Comparison of ENCODE assay signal across 8 mouse cellular contexts in genomic region chr14:84448381-84448771, GRCm38 (mm10). TPM values are rescaled to one million over a fixed set of nuclear protein-coding genes. Genes with fewer than 3 reads are reported as not detected.
A peak's percentile ranks its signal among the peaks of the same experiment; 100 is the strongest.
DNase-seq lines count a peak whose midpoint lies in the region; ATAC-seq lines count a peak whose summit lies in the region.

No protein-coding gene starts in this region.

- no peak for ATAC-seq in embryonic facial prominence, embryonic 13.5 days (ENCODE audit: insufficient number of reproducible peaks, insufficient read depth, low FRiP score, low TSS enrichment, low read depth)
- no peak for ATAC-seq in intestine, embryonic 16.5 days

- H3K4me3 ChIP-seq in embryonic facial prominence, embryonic 13.5 days, result peak overlapping the region; percentile 61
- H3K4me3 ChIP-seq in intestine, embryonic 16.5 days (ENCODE audit: low read length), result peak overlapping the region; percentile 59
- peak overlapping the region; percentile 70 for H3K4me3 ChIP-seq in midbrain, embryonic 10.5 days

- no peak overlapping the region for H3K27ac ChIP-seq in embryonic facial prominence, embryonic 13.5 days
- H3K27ac ChIP-seq in intestine, embryonic 16.5 days (ENCODE audit: low read length), result no peak overlapping the region
- no peak overlapping the region for H3K27ac ChIP-seq in midbrain, embryonic 10.5 days (replicated peaks)

- peak overlapping the region; percentile 58 for H3K9ac ChIP-seq in embryonic facial prominence, embryonic 13.5 days
- peak overlapping the region; percentile 27; the same call in 1 of the 2 replicates for H3K9ac ChIP-seq in intestine, embryonic 16.5 days (ENCODE audit: low read depth, low read length)

- no peaks in the 10 kb centered on the region for H3K9me3 ChIP-seq in embryonic facial prominence, embryonic 13.5 days
- no peaks in the 10 kb centered on the region for H3K9me3 ChIP-seq in intestine, embryonic 16.5 days (ENCODE audit: control insufficient read depth, low read length)
- H3K9me3 ChIP-seq in midbrain, embryonic 10.5 days (replicated peaks), result no peaks in the 10 kb centered on the region

- peak overlapping the region; percentile 91 for H3K4me2 ChIP-seq in embryonic facial prominence, embryonic 13.5 days
- peak overlapping the region; percentile 69 for H3K4me2 ChIP-seq in intestine, embryonic 16.5 days (ENCODE audit: low read depth, low read length)

- no peaks in the 10 kb centered on the region for H3K36me3 ChIP-seq in embryonic facial prominence, embryonic 13.5 days
- no peaks in the 10 kb centered on the region for H3K36me3 ChIP-seq in intestine, embryonic 16.5 days (ENCODE audit: control insufficient read depth, insufficient read depth, low read length)
- H3K36me3 ChIP-seq in midbrain, embryonic 10.5 days, result no peaks in the 10 kb centered on the region

- peaks cover 30% of the 10 kb centered on the region for H3K4me1 ChIP-seq in embryonic facial prominence, embryonic 13.5 days
- H3K4me1 ChIP-seq in intestine, embryonic 16.5 days (ENCODE audit: control insufficient read depth, insufficient read depth, low read length), result peaks cover 32% of the 10 kb centered on the region
- peaks cover 32% of the 10 kb centered on the region for H3K4me1 ChIP-seq in midbrain, embryonic 10.5 days

- H3K27me3 ChIP-seq in embryonic facial prominence, embryonic 13.5 days, result peaks cover 35% of the 10 kb centered on the region
- H3K27me3 ChIP-seq in intestine, embryonic 16.5 days (replicated peaks; ENCODE audit: control insufficient read depth, insufficient read depth, low read length), result peaks cover 35% of the 10 kb centered on the region
- H3K27me3 ChIP-seq in midbrain, embryonic 10.5 days (ENCODE audit: low read depth, poor library complexity, severe bottlenecking), result peaks cover 44% of the 10 kb centered on the region

- DNase-seq in cerebellum, adult 9-11 months, result peak; percentile 1
- DNase-seq in cerebellum, postnatal 10 days, result no peak
- DNase-seq in midbrain, embryonic 10.5 days (ENCODE audit: low spot score), result peak; percentile 37
- DNase-seq in T-cell, adult 2 months (ENCODE audit: low spot score), result no peak
- no peak for DNase-seq in layer of hippocampus, postnatal 14 days (ENCODE audit: low spot score in 2 of 2)
- no peak for DNase-seq in ovary, postnatal 10 days (ENCODE audit: low spot score)

- 1% methylated on average over 15 of the region's 15 CpGs for WGBS in embryonic facial prominence, embryonic 13.5 days
- 5% methylated on average over 15 of the region's 15 CpGs for WGBS in intestine, embryonic 16.5 days
- WGBS in midbrain, embryonic 10.5 days, result 2% methylated on average over 15 of the region's 15 CpGs

RNA-seq across cellular contexts. Expression of gene Pcdh17, which starts 5.0 kb away (rescaled TPM):
- polyA plus RNA-seq in embryonic facial prominence, embryonic 13.5 days (2015; fragmentation: Nextera tagmentation; extraction: Ambion mirVana), result 7.4 and 10.3 TPM in 2 replicates
- 4.1 TPM in 2 replicates for polyA plus RNA-seq in intestine, embryonic 16.5 days (2015; fragmentation: Nextera tagmentation; extraction: Ambion mirVana)
- polyA plus RNA-seq in midbrain, embryonic 10.5 days (2016; fragmentation: Nextera tagmentation; extraction: Ambion mirVana), result 3.0 and 3.7 TPM in 2 replicates
- 10 to 100 TPM; 40.8 to 42.5 TPM for total RNA-seq in layer of hippocampus, postnatal 14 days (2021)

Comparison
In these comparisons a context has a peak if more than half of its experiments do, and no peak if none do; other contexts are left out.
1. DNase-seq: peak in cerebellum, adult 9-11 months (single experiment) and midbrain, embryonic 10.5 days (single experiment); none in cerebellum, postnatal 10 days (0 of 2), T-cell, adult 2 months (single experiment), layer of hippocampus, postnatal 14 days (0 of 2) and ovary, postnatal 10 days (single experiment).
2. Peak in every context shown above with its lines, with median percentiles within 50 percentile points of each other: H3K4me3 ChIP-seq.